Mouse (Mus musculus) cerebral cortex, adult 2 months (tissue): ENCODE measurements around the gene Hnrnpk.

ENCODE experiments used
- WGBS: fragments of 180-500 bp; shearing (Covaris S2); methylation state at CpG from one replicate; pipeline ENCODE4 v1.1.7; 2018; 5-methylcytosine and 5-hydroxymethylcytosine counted together

Gene Hnrnpk

DNA sequence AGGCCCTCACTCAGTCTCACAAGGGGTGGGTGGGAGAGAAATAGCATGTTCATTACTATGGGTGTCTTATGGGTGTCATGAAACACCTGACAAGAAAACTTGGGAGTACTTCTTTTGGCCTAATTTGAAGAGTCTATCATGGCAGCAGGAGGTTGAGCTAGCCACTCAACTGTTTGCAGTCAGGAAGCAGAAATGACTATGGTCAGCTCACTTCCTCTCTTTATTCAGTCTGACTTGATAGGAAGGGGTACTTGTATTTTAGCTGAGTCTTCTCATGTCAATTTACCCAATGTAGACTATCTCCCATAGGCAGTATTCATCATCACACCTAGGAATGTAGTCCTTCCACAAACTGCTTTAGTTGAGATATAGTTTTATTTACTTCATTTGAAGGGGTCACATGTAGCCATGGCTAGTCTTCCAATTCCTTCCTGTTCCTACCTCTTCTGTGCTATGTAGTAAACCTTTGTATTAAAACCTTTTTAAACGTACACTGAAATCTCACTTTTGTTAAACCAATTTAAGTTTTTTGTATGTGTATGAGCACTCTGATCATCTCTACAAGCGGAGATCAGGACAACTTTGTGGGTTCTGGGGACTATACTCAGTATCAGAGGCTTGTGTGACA is 13.7 kb downstream of the Hnrnpk start:
- 70% methylated on average over 2 of the region's 2 CpGs for WGBS

DNA sequence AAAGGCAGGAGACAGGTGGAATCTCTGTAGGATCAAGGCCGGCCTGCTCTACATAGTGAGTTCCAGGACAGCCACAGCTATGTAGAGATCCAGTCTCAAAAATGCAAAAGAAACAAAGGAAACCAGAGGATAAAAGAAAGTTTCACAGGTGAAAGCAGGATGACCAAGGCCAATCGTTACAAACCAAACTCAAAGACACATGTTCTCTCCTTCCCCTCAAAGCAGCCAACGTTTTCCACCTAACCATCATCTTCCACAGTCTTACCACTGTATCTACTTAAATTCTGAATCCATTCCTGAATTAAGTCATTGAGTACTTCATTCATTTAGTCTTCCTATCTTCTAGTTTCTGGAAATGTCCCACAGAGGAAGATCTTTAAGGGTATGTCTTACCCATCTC is 14.8 kb downstream of the Hnrnpk start:
- 39% methylated on average over 3 of the region's 3 CpGs for WGBS

- WGBS, result 10% methylated on average over 7 of the region's 7 CpGs
These were observed 15.2 kb downstream of the Hnrnpk start for GRCm38 (mm10) chr13:58387948-58388347.

- WGBS, result 86% methylated on average over 7 of the region's 7 CpGs
These were observed 17.6 kb downstream of the Hnrnpk start for GRCm38 (mm10) chr13:58385547-58385920.

GRCm38 (mm10) chr13:58384779-58385546 is 18.2 kb downstream of the Hnrnpk start, which contains the start of gene 2210016F16Rik:
TSS of gene 2210016F16Rik (minus strand) at chr13:58385225.
- WGBS, result 2% methylated on average over 80 of the region's 80 CpGs

GRCm38 (mm10) chr13:58384371-58384770 is 18.8 kb downstream of the Hnrnpk start:
- WGBS, result 45% methylated on average over 11 of the region's 11 CpGs

DNA sequence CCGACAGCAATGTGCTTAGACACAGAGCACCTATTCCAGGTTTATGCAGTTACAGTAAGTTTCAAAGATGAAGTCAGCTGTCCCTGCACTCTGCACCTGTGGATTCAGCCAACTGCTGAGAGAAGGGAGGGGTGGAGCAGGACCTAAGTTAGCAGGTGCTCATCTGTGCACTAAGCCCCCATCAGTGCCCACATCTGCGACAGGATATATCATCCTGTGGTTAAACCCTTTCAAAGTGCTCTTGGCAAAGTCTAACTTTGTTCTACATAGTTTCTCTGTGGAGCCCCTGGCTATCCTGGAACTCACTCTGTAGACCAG is 30.0 kb downstream of the Hnrnpk start:
- WGBS, result 90% methylated on average over 2 of the region's 2 CpGs

DNA sequence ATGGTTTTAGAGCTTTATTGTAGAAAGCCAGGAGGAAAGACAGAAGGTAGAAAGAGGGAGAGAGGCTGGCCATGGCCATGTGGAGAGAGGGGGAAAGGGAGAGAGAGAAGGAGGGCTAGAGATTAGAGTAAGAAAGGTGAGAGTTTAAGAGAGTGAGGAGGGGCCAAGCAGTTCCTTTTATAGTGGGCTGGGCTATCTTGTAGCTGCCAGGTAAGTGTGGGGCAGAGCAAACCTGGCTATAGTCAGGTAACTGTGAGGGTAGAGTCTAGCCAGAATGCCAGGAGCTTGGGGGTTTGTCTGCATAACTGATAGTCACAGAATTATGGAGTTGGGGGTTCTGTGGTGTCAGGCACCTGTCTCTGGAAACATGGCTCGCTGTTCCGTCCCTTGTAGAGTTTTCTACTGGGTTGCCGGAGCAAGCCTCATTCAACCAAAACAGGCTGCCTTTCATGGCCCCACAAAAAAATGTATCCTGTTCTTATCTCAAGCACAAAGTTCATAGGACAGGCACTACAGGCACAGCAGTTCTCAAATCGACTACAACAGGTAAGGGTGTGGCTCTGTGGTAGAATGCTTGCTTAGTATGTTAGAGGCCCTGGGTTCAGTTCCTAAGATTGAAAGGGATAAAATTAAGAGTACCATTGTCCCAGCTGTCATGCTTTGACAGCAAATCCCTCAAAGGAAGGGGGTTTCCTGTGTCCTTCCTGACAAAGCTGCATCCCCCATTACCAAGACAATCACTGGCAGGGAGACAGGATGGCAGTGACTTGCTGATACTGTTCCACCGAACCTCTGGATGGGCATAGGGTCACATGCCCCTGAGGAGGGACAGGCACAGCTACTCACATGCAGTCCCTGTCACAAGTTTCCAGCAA is 30.6 kb downstream of the Hnrnpk start:
- WGBS, result 82% methylated on average over 5 of the region's 5 CpGs

- 76% methylated on average over 4 of the region's 4 CpGs for WGBS
These were observed 34.3 kb downstream of the Hnrnpk start for GRCm38 (mm10) chr13:58368835-58369234.

DNA sequence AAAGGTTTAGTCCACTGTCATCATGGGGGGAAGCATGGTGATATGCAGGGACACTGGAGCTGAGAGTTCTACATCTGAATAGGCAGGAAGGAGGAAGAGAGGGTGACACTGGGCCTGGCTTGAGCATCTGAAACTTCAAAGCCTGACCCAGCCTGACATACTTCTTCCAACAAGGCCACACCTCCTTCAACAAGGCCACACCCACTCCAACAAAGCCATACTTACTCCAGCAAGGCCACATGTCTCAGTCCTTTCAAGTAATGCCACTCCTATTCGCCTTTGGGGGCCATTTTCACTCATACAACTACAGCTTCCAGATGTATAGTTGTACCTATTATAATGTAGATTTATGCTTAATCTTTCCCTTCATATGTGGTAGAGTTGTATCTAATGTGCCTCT is 35.5 kb downstream of the Hnrnpk start:
- 79% methylated on average over 1 of the region's 1 CpGs for WGBS

DNA sequence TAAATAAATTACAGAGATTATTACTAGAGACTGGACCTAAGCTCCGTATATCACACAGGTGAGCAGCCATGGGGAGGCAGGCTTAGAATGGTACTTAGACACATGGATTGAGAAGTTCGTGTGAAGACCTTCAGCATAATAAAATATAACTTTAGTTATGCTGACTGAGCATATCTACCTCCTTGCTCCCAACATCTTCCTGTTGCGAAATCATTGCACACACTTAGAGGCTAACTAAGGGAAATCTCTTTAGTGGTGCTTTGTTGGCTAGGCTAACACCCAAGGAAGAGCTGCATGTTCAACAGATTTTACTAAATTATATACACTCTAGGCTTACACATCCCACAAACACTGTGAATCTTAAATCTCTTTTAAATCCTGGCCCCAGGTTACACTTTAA is 36.8 kb downstream of the Hnrnpk start:
- 94% methylated on average over 3 of the region's 3 CpGs for WGBS

DNA sequence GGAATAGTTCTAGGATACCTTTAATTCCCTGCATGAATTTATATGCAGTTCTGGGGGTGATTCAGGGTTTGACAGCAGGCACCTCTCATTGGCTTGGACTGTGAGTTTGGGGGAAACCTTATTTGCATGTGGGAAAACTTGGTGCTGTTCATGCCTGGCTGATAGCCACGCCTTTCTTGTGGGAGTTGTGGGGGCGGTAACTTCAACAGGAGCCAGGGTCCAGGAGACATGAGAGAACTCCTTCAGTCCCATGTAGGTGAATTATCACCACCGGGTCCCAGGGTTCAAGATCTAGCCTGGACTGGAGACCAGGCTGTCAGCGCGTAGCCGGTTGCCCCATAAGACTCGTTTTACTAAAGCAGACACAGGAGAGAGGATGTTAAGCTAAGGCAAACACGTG is 38.0 kb downstream of the Hnrnpk start:
- 87% methylated on average over 8 of the region's 8 CpGs for WGBS

DNA sequence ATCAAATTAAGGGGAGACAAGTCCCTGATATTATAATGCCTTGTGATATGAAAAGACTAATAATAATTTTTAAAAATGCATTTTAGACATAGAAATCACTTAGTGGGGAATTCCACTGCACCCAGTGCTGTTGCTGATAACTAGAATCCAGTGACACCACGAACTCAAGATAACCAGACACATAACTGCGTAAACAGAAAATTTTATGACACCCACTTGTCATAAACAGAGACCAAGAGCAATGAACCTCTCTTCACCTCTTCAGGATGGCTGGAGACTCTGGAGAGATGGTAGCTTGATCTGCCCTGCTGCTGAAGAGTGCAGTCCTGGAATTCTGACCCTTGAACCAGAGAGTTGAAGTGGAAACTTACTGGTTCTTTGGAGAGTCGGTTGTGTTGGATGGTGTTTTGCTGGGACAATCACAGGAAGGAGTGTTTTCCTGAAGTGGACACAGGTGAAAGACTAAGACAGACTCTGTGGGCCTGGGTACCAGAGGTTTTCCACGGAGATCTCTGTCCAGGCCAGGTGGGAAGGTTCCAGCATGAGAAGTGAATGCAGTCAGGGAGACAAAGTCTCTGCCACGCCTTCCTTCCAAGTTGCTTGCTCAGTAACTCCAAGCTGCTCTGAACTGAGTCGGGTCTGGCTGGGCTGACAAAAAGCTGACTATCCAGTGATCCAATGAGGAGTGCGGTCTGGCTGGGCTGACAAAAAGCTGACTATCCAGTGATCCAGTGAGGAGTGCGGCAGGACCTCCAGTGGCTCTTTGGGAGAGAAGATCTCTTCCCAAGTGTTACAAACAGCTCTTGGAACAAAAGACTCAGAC is 38.6 kb downstream of the Hnrnpk start:
- WGBS, result 84% methylated on average over 8 of the region's 8 CpGs

DNA sequence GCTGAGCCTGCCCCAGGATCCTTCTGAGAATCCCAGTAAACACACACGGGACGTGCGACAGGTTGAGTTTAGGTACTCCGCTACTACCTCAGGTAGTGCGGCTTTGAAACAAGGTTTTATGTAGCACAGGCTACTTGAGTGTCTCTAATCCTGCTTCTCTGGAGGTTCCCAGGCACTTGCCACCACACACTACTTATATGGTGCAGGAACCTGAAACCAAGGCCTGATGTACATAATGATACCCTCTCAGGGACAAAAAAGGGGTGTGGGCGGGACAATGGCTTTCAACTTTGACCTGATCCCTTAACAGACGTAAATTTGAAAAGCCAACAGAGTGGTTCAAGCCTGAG is 43.9 kb downstream of the Hnrnpk start:
- WGBS, result 14% methylated on average over 7 of the region's 7 CpGs

DNA sequence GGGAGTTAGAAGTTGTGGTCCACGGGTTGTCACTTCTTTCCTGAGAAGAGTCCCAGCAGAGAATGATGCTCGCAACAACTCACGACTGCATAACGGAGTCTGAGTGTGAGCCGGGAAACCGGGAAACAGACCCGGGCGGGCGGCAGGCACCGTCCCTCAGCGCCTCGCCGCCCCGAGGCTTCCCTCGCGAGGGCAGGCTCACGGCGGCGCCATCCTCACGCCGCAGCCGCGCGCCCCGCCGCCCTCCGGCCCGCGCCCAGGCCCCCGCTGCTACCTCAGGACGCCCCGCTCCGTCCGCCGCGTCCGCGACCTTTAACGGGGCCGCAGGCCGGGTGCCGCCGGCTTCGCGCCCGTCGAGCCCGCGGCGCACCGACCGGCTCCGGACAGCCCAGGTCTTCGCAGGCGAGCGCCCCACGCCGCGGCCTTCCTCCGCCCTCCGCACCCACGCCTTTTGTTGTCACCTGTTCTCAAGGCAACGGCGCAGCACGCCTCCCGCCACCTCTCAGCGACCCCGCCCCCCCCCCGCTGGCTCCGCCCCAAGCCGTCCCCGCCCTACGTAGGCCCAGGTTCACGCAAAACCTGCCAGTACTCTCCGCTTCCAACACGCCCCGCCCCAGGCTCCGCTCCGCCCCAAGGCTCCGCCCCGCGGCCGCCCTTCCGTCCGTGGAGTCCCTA is 44.4 kb downstream of the Hnrnpk start, which contains the start of gene Kif27:
TSS of gene Kif27 (minus strand) at position 494 of the 675 bp plus-strand sequence.
- 2% methylated on average over 82 of the region's 85 CpGs for WGBS

DNA sequence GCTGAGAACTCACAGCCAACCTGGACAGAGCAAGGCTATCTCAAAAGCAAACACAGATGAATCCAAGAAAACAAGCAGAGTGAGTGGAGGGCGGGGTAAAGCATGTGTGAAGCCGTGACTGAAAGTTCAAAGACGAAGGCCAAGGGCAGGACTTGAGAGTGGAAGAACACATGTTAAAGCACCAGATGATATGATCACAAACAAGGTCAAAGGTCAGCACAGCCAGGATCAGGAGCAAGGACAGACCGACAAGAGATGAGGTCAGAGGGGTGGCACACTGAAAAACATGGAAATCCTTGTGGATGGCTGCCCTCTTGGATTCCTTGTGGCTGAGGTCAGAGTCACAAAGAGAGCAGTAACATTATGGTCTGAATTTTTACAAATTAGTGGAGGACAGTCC is 52.5 kb downstream of the Hnrnpk start:
- 81% methylated on average over 4 of the region's 4 CpGs for WGBS

GRCm38 (mm10) chr13:58344505-58344904 is 58.6 kb downstream of the Hnrnpk start:
- WGBS, result 36% methylated on average over 9 of the region's 9 CpGs
